Mouse (Mus musculus) C2C12 (cell line): Measurements from ENCODE around the gene Rest.

Experiments
- CEBPB ChIP-seq: IDR thresholded peaks from one replicate; pipeline ENCODE4 v1.6.1; 2011; ENCODE audit warnings: low read depth, mild to moderate bottlenecking, control low read depth, moderate library complexity
- CTCF ChIP-seq: IDR thresholded peaks from one replicate; pipeline ENCODE4 v1.5.1; 2011; ENCODE audit not compliant: control insufficient read depth, insufficient read depth, insufficient read length
- FOSL1 ChIP-seq: IDR thresholded peaks from one replicate; pipeline ENCODE4 v1.8.0; 2011; ENCODE audit warnings: mild to moderate bottlenecking, low read length; ENCODE audit not compliant: poor library complexity, insufficient read depth, severe bottlenecking
- MAX ChIP-seq: IDR thresholded peaks from one replicate; pipeline ENCODE4 v1.6.1; 2011; ENCODE audit warnings: mild to moderate bottlenecking, control low read depth
- MYOD1 ChIP-seq: IDR thresholded peaks from one replicate; pipeline ENCODE4 v1.6.1; 2011; ENCODE audit warnings: low read depth; ENCODE audit not compliant: control insufficient read depth, insufficient read length
- MYOG ChIP-seq: IDR thresholded peaks from one replicate; pipeline ENCODE4 v1.6.1; 2011; ENCODE audit not compliant: control insufficient read depth, insufficient read length; ENCODE audit errors: extremely low read depth
- USF1 ChIP-seq: IDR thresholded peaks from one replicate; pipeline ENCODE4 v1.6.1; 2011; ENCODE audit warnings: low read depth, mild to moderate bottlenecking, control low read depth, moderate library complexity

DNA sequence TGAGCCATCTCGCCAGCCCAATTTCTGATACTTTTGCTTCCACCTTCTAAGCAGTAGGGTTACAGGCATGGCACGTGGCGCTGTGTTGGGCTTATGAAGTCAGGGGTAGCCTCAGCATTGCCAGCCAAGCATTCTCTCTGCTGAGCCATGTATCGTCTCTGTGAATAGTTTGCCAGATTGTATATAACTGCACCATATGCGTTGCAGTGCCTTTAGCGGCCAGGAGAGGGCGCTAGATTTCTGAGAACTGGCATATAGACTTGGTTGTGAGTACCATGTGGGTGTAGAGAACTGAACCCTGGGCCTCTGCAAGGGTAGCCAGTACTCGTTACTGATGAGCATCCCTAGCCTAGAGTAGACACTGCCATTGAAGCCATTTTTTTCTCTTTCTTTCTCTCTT lies 4.1 kb downstream of the Rest start:
- TF ChIP-seq MYOD1, result no peak
- TF ChIP-seq CTCF, result no peak
- TF ChIP-seq FOSL1, result no peak
- TF ChIP-seq USF1, result no peak
- no peak for TF ChIP-seq CEBPB
- TF ChIP-seq MAX, result no peak
- no peak for TF ChIP-seq MYOG
